Mouse (Mus musculus) spleen, postnatal 14 days (tissue): Measurements from ENCODE around the gene Rack1.
"Not testable (repeated sequence)": the region's sequence is repeated elsewhere in the genome, so short reads cannot be mapped to it uniquely, and the experiment has no call there.

Source experiments
- DNase-seq, 2 experiments: peaks; one replicate each; pipeline ENCODE4 v3.0.0; 2021 to 2022; ENCODE audit warnings: low spot score in 2 of 2

The Rack1 gene

DNA sequence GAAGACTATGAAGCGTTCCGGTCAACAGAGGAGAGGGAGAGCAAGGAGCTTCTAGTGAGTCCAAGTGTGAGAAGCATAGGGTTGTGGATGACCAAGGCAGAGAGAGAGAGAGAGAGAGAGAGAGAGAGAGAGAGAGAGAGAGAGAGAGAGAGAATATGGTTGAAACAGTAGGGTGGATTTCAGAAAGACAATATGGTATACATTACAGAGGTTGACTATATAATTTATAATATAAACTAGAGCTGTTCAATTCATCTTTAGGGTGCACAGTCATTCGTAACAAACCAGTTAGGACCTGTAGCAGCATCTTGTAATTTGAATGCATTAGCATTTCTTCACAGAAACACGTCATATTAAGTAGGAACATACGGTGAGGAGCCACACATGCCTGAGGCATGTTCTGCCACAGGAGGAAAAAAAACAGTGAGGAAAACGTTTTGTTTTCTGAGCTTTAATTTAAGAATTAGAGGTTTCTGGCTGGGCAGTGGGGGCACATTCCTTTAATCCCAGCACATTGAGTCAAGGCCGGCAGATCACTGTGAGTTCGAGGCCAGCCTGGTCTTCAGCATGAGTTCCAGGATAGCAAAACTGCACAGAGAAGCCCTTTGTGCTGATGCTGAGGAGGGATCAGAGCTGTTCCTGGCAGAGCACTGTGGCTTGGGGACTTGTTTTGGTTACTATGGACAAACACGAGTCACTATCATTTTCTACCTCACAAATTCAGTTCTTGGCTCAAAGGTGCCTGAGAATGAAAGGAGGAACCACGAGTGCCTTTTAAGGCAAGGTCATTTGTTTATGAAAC lies 38.9 kb downstream of the Rack1 start:
- DNase-seq, result no peak

GRCm38 (mm10) chr11:48840805-48841204 lies 40.7 kb downstream of the Rack1 start:
- DNase-seq, result no peak

- no peak for DNase-seq
These were observed 41.1 kb downstream of the Rack1 start for GRCm38 (mm10) chr11:48841213-48841612.

GRCm38 (mm10) chr11:48842378-48842792 lies 42.3 kb downstream of the Rack1 start:
- DNase-seq, result no peak

DNA sequence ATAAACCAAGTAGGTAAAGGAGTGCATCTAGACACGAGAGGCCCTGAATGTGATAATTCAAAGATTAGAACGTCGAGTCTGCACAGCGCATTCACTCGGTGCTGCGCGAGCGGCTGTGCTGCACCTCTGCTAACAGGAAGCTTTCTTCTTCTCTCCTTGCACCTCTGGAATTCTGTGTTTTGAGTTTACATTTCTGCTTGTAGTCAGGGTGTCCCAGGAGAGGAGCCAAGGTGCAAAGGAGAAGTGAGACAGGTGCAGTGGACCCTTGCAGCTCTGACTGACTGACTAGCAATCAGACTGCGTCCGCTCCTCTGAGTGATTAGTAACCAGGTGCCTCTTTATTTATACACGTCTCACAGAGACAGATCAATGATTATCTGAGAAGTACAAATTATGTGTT lies 43.1 kb downstream of the Rack1 start:
- DNase-seq, result no peak

- no peak for DNase-seq
These were observed 44.2 kb downstream of the Rack1 start for GRCm38 (mm10) chr11:48844309-48844708.

DNA sequence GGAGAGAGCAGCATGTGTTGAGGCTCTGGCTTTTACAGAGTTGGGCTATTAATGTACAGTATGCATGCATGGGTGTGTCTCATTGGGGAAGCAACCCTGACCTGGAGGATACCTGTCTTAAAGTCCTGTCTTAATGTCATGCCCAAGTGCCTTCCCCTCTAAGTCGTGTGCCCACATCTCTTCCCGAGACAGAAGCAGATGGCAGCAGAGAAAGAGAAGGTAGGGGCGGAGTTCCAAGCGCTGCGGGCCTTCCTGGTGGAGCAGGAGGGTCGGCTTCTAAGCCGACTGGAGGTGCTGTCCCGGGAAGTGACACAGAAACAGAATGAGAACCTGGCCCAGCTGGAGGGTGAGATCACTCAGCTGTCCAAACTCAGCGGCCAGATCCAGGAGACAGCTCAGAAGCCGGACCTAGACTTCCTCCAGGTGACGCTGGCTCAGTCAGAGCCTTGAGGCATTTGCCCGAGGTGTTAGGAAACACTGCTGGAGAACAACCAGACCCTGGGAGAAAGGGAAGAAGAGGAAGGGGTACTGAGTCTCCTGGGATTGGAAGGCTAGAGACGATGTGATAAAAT lies 45.2 kb downstream of the Rack1 start:
- DNase-seq, result no peak

GRCm38 (mm10) chr11:48846362-48846761 lies 46.2 kb downstream of the Rack1 start:
- not testable (repeated sequence) for DNase-seq

DNA sequence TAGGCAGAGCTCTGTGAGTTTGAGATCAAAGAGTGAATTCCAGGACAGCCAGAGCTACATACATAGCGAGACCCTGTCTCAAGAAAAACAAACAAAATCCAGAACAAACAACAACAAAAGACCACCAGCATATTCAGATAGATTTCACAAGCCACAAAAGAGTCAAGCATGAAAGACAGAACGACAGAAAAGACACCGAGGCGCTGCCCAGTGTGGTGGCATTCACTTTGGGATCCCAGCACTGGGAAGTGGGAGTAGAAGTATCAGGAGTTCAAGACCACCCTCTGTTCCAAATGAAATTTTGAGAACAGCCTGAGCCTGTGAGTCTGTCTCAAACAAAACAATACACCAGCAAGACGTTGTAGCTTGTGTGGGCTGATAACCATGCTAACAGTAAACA lies 46.7 kb downstream of the Rack1 start:
- DNase-seq, result no peak

DNA sequence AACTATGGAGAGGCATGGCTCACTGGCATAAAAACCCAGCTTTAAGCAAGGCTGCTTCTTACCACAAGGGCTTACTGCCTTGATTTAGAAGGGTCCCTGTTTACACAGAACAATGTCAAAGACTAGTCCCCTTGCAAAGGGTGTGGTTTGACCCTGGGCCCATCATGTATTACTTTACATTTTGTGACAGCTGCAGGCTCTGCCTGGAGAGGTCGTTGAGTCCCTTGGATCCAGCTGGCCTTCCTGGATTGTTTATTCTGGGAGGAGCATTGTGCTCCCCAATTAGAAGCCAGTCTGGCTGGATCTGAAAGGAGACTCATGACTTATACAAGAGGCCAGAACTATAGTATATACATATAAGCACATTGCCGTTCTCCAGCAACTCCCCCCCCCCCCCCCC lies 50.1 kb downstream of the Rack1 start:
- no peak for DNase-seq

- DNase-seq, result no peak
These were observed 51.3 kb downstream of the Rack1 start for GRCm38 (mm10) chr11:48851270-48851995.

GRCm38 (mm10) chr11:48852190-48852589 lies 52.1 kb downstream of the Rack1 start:
- DNase-seq, result no peak

DNA sequence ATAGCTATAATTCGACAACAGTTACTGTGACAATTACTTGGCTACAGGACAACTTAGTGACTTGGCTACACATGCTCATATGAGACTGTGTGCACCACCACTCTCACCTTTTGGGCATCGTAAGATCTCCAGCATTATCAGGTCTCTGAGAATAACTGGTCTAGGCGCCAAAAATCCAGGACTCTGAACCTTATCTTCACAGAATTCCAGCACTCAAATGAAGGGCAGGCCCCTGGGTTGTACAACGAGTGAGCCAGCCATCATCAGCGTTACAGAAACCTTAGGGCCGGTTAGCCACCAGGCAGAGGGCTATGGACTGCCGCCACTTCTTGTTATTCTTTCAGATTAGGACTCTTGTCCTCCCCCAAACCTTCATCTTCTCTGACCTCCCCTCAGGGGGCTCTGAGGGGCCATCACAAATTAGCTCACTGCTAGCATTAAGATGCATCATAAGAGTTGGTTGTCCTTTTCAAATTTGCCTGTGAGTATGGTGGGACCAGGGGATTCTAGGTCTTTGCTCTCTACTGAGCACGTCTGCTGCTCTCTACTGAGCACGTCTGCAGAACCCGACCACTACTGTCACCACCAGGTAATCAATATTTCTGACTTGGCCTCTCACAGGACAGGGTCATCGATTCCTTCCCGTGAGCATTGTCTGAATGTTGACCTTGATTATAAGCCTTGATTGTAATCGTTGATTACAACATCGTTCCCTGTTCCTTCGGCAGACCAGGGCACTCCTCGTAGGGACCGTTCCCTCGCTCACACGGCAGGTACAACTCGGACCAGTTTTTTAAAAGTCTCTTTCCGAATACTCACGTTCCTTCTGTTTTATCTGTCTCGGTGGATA lies 52.7 kb downstream of the Rack1 start:
- DNase-seq, result no peak

DNA sequence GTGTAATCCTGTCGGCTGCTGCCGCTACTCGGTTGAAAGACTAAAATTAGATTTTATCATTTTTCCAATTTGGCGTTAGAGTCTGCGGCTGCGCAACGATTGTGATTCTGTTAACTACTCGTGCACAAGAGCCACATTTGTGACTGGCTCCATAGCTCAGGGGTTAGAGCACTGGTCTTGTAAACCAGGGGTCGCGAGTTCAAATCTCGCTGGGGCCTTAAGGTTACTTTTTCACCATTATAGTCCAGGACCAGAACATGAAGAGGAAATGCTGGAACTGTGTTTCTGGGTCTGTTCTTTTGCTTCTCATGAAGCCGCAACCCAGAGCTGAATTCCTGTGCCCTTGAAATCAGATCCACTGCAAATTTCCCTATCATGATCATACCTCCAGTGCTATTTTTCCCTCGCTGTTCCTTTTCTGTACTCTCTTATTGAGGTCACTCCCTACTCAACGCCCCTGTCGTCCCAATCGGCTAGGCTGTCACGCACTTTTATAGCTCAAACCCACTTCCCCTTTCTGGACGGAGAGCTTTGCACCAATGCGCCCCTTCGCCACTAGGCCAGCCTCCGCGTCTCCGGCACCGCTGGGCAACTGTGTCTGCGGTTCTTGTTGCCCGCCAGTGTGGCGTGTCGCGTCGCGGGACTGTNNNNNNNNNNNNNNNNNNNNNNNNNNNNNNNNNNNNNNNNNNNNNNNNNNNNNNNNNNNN lies 53.5 kb downstream of the Rack1 start:
- peak; percentile 72 to 77 for DNase-seq
